Mouse (Mus musculus) neural tube, embryonic 15.5 days (tissue): Measurements from ENCODE around the gene Gm3159. TPM values are rescaled to one million over a fixed set of nuclear protein-coding genes. Genes with fewer than 3 reads are reported as not detected.
"Not testable (repeated sequence)": the region's sequence is repeated elsewhere in the genome, so short reads cannot be mapped to it uniquely, and the experiment has no call there.

ENCODE experiments used
- ATAC-seq: fragments of 200-750 bp; cut with Nextera tagmentation; 2 replicates; pipeline ENCODE4 v1.8.0; 2017; ENCODE audit warnings: mild to moderate bottlenecking, moderate TSS enrichment, moderate library complexity; ENCODE audit not compliant: low FRiP score
- H3K27ac ChIP-seq: fragments of 300-500 bp; sonication (generic); replicated peaks from 2 replicates; pipeline ENCODE4 v1.5.1; 2015; ENCODE audit warnings: mild to moderate bottlenecking, inconsistent platforms
- H3K27me3 ChIP-seq: fragments of 300-500 bp; sonication (generic); replicated peaks from 2 replicates; pipeline ENCODE4 v1.6.1; 2015; ENCODE audit warnings: inconsistent platforms
- H3K36me3 ChIP-seq: fragments of 300-500 bp; sonication (generic); 2 replicates; pipeline ENCODE4 v1.6.1; 2015; ENCODE audit warnings: inconsistent platforms
- H3K4me1 ChIP-seq: fragments of 300-500 bp; sonication (generic); 2 replicates; pipeline ENCODE4 v1.6.1; 2015; ENCODE audit warnings: inconsistent platforms
- H3K4me2 ChIP-seq: fragments of 300-500 bp; sonication (generic); 2 replicates; pipeline ENCODE4 v1.6.1; 2015; ENCODE audit warnings: inconsistent platforms, mild to moderate bottlenecking, moderate library complexity
- H3K4me3 ChIP-seq: fragments of 300-500 bp; sonication (generic); replicated peaks from 2 replicates; pipeline ENCODE4 v1.5.1; 2015; ENCODE audit warnings: mild to moderate bottlenecking, inconsistent platforms
- H3K9ac ChIP-seq: fragments of 300-500 bp; sonication (generic); replicated peaks from 2 replicates; pipeline ENCODE4 v1.6.1; 2015; ENCODE audit warnings: mild to moderate bottlenecking, inconsistent platforms
- H3K9me3 ChIP-seq: fragments of 300-500 bp; sonication (generic); replicated peaks from 2 replicates; pipeline ENCODE4 v1.6.1; 2016; ENCODE audit warnings: inconsistent platforms
- polyA plus RNA-seq: library from polyadenylated mRNA; unstranded; fragments of >200 nt; fragmentation: Nextera tagmentation; extraction: Ambion mirVana; gene quantifications from 2 replicates; pipeline ENCODE4 v1.2.1, GENCODE M21; 2015

Gm3159 gene
- polyA plus RNA-seq, 1 experiment from 2014 or later: not detected

DNA sequence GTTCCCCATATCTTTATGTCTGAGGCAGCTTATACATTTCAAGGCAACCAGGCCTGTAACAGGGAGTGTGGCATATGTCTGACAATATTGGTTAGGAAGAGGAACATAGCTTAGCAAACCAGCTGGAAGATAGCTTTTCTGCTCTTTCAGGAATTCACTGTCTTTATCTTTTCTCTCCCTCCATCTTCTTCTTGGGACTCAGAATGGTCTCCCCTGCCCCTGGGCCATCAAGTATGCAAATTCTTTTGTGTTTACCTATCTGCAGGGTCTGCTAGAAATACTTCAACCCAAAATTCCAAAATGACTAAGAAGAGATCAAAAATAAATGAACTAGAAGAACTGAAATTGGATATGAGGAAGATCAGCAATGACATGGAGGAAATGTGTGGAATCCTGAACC, 33.4 kb downstream of the Gm3159 start, which contains the start of gene Gm3173:
TSS of gene Gm3173 (plus strand) at position 301 of the 400 bp plus-strand sequence.
- H3K36me3 ChIP-seq, H3K27ac ChIP-seq, ATAC-seq, H3K9ac ChIP-seq, H3K4me1 ChIP-seq, H3K27me3 ChIP-seq, H3K4me2 ChIP-seq, H3K4me3 ChIP-seq, H3K9me3 ChIP-seq: not testable (repeated sequence)

Other genes starting within 250 kb of the Gm3159 start
- gene Gm3127, start 232.5 kb upstream of the Gm3159 start, polyA plus RNA-seq: not detected in 2 replicates
- 7.5 and 9.2 TPM in 2 replicates for gene Gm2974, start 214.9 kb upstream of the Gm3159 start, polyA plus RNA-seq
- not detected in 2 replicates for gene Gm3138, start 147.9 kb upstream of the Gm3159 start, polyA plus RNA-seq
- not detected in 2 replicates for gene Gm3149, start 80.2 kb upstream of the Gm3159 start, polyA plus RNA-seq
- 5.2 and 5.7 TPM in 2 replicates for gene 2610042L04Rik, start 62.8 kb upstream of the Gm3159 start, polyA plus RNA-seq
- gene Gm3164, start 17.9 kb downstream of the Gm3159 start, polyA plus RNA-seq: 5.4 and 6.0 TPM in 2 replicates
- gene Gm3173, start 33.5 kb downstream of the Gm3159 start, polyA plus RNA-seq: 0.83 and 2.3 TPM in 2 replicates
- gene Gm3182, start 84.2 kb downstream of the Gm3159 start, polyA plus RNA-seq: not detected in 2 replicates
- gene Gm3047, start 157.9 kb downstream of the Gm3159 start, polyA plus RNA-seq: not detected in 2 replicates
- gene Gm8159, start 234.8 kb downstream of the Gm3159 start, polyA plus RNA-seq: 0.27 TPM in 1 of 2 replicates, not detected in the other